Mouse (Mus musculus): ENCODE data around the gene Lamtor1.
"Not testable (repeated sequence)": the region's sequence is repeated elsewhere in the genome, so short reads cannot be mapped to it uniquely, and the experiment has no call there.

Lamtor1 gene

DNA sequence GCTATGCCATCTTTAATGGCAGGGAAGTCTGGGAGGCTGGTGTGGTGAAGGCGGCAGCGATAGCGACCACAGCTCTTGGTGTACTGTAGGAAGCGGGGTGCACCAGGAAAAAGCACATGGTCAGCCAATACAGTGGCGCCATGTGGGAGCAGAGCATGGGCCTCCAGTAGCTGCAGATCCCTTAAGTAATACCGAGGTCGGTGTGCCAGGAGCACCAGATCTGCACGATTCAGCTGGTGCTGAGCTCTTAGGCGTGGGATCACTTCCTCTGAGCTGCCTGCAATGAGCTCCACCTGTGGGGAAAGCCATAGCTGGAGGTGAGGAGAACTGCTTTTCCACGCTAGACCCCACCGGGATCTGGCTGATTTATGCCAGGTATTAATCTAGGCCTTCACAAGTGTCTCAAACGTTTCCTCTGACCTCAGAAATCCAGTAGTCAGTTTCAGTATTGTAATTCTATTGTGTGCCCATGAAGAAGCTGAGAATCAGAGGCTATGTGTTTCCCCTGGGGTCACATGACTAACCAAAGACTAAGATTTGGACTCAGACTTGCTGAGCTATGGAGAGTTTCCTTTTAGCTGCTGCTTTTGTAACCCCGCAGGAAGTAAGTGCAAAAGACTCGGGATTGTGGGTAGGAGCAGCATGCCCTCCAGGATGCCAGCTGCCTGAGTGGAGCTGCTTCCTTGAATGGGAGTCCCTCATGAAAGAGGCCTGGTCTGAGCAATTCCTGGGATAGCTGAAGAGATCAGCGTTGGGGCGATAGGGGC lies 5.2 kb upstream of the Lamtor1 start:
- no peak for DNase-seq (ENCODE audit: low read depth, low spot score)

DNA sequence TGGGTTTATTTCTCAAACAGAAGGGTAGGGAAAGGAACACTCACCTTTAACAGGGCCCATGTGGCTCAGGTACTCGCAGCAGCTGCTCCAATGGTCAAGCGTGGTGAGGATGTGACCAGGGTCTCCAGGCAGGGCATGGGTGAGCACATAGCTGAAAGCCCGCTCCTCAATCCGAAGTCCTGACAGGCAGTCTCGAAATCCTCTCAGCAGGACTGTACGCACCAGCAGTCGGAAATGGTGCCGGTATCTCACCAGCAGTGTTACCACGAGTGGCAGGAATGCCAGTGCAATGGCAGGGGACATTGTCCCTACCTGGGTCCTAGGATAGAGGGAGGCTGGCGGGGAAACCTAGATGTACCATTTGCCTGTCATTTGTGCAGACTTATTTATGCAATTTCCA lies 3.7 kb upstream of the Lamtor1 start:
- DNase-seq (ENCODE audit: low read depth, low spot score) = no peak

DNA sequence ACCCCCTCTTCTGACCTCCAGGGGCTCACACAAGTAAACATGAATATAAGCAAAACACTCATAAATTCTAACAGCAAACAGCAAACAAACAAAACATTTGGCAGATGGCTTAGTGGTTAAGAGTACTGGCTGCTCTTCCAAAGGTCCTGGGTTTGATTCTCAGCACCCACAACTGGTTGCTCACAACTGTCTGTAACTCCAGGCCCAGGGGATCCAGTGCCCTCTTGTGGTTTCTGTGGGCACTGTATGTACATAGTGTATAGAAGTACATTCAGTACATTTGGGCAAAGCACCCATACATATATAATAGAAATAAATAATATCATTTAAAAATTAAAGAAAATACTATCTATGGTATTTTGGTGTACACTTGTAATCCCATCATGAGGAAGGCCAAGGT lies 2.9 kb upstream of the Lamtor1 start:
- no peak for DNase-seq (ENCODE audit: low read depth, low spot score)

DNA sequence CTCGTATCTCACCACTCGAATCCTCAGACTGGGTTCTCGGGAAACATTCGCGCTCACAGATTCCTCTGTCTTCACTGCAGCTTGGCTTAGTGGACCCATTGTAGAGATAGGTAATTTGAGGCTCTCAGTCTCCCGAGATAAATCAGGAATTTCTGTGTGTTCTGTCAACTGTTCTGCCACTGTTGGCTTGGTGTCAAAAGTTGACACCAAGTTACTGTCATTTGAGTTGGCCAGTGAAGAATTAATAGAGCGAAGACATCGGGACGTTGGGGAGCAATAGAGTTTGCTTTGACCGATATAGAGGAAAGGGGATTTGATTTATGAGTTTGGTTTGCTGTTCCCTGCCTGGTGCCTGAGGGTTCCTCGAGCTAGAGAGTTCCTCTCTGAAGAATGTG lies 580 bp downstream of the Lamtor1 start, which contains the start of gene Tomt:
Tomt (minus strand) TSS at position 73 of the 395 bp plus-strand sequence.
- no peak for DNase-seq (ENCODE audit: low read depth, low spot score)

DNA sequence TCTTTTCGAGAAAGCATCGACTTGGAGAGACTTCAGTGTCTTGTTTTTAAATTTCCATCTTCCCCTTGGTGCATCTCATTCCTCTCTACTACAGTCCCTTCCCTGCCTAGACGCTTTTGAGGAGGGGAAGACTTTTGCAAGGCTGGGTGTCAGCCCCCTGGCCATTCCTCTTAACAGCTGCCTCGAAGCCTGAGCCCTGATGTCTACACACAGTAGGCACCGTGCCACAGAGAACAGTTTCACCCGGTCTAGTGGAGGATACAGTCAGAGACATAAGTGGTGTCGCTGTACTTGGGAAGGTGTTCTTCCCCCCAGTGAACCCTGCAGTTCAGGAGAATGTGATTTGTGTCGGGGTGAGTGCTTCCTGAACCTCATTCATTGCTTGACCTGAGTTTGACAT lies 992 bp downstream of the Lamtor1 start:
- DNase-seq (ENCODE audit: low read depth, low spot score) = no peak

DNA sequence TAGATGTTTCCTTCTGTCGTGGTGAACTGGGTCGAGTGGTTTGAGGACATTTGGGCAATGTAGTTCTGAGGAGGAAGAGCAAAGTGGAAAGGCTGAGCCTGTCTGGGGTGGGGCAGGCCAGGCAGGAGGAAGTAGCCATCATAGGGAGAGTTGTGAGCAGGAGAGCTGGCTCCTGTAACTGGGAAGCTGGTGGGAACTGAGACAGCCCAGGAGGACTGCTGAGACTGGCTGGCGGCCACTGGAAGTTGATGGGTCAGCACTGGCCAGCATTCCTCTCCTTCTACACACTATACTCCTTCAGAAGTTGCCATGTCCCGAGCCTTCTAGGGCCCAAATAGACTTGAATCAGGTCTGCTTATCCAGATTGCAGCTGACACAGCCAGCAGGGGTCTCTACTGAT lies 2.7 kb downstream of the Lamtor1 start:
- no peak for DNase-seq (ENCODE audit: low read depth, low spot score)

DNA sequence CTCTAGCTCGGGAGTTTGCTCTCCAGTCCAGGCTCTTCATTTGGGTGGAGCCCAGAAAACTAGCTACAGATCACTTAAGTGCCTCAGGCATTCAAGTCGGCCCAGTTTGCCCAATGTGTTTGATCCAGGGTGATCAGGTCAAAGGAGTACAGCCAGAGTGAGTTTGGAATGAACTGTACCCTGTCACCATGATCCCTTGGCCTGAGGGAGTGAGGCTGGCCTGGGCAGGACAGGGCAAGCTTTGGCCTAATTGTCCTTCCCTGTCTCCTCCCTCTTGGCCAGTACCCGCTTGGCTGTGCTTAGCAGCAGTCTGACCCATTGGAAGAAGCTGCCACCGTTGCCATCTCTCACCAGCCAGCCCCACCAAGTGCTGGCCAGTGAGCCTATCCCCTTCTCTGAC lies 4.4 kb downstream of the Lamtor1 start:
- DNase-seq (ENCODE audit: low read depth, low spot score) = no peak

DNA sequence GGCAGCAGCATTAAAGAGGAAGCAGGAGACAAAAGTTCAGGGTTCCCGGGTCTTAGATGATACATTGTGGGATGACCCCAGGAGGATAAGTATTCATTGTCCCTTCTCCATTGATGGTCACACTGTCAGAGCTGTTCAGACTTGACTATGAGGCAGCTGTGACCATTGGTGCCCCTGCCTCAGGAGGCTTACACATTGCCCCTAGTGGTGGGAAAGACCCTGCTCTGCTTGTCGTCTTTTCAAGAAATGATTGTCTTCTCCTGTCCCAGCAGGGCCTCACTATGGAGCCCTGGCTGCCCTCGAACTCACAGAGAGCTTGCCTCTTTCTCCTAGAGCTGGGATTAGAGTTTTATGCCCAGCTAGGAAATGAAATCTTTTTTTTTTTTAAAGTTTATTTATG lies 6.3 kb downstream of the Lamtor1 start:
- no peak for DNase-seq (ENCODE audit: low read depth, low spot score)

DNA sequence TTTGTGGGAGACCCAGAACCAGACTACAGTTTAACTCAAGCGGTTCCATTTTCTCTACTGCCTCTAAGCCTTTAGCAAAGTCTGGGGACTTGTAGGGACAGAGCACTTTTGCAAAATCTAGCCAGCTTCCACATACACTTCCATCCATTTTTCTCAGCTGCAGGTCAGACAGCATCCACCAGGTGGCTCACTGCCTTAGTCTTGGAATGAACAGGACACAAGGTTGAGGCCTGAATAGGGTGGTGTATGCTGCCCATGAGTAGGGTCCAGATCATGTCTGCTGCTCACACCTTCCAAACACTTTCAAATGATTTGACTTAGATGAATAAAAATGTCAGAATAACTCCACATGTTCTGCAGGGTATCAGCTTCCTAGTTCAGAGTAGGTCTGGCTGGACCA lies 12.4 kb downstream of the Lamtor1 start:
- peak; percentile 56 for DNase-seq (ENCODE audit: low read depth, low spot score)

DNA sequence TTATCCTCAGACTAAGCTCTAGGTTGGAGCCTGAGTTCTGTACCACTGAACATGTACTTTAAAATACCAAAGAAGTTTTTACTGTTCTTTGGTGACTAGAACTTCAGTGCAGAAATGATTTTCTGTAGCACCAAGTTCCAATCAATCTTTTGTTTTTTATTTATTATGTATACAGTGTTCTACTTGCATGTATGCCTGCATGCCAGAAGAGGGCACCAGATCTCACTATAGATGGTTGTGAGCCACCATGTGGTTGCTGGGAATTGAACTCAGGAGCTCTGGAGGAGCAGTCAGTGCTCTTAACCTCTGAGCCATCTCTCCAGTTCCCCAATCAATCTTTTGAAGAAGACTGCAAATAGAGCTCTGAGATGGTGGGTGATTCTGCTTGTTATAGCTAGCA lies 20.2 kb downstream of the Lamtor1 start:
- not testable (repeated sequence) for DNase-seq (ENCODE audit: low read depth, low spot score)

DNA sequence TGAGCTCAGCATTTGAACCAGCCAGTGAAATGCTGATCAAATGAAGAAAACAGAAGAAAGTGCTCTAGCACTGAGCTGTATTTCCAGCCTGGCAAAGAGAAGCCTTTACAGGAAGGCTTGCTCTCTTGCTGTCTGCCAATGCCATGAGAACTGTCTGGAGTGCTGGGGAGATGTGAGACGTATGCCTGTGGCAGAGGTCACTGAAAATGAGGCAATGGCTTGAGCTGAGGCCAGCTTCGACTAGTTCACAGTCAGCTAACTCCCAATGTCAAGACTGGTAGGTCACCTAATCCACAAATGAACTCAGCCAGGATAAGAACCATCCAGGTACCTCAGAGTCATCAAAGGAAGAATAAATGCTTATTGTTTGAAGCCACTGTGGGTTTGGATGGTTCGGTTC lies 22.4 kb downstream of the Lamtor1 start:
- DNase-seq (ENCODE audit: low read depth, low spot score) = no peak

DNA sequence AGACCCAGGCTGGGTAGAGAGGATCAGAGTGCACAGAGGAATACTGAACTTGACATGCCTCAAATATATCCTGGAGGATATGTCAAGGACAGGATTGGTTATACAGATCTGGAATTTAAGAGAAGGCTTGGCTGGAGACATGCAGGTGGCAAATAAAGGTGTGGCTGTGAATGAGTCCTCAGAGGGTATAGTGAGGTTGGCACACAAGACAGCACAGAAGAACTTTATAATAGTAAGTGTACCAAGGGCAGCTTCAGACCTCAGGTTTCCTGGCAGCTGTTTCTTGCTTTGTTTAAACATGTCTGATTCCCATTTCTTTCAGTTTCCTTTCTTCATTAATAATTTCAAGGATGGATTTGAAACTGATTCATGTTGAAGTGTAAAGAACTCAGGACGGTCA lies 26.8 kb downstream of the Lamtor1 start:
- no peak for DNase-seq (ENCODE audit: low read depth, low spot score)

DNA sequence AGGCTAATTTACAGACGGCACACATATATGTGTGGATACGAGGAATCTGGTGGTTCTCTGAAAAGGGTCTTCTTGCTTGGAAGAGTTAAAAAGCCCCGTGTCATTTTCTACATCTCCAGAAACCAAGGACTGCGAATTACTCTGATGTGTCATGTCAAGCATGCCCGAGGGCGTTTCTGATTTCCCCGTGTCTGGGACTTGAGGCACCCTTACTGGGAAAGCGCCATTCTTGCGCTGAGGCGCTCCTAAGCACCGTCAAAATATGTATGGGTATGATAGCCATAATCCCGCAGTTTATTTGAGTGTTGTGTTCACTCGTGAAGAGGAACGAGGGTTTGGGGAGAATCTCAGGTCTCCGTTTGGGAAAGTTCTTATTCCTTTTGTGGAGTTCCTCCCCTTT lies 27.6 kb downstream of the Lamtor1 start:
- no peak for DNase-seq (ENCODE audit: low read depth, low spot score)

DNA sequence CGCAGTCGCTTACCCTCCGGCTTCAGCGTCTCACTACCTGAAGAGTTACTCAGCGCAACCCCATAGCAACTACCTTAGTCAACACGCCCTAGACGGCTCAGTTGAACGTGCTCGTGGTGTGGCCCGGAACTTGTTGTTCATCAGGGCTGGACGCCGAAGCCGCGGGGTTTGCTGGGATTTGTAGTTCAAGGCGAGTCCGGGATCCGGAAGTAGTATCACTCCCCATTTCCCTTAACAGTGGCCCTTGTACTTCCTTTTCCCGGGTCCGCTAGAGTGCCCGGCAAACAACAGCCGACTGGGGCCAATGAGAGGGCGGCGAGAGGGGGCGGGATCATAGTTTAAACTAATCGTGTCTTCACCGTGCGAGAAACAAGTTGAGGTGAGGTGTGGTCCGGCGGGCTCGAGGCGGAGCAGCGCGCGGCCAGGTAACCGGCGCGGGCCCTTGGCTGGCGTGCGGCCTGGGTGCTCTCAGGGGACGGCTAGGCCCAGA lies 28.1 kb downstream of the Lamtor1 start, which contains the start of the genes Lrrc51 and Numa1:
Lrrc51 (minus strand) TSS at position 145 of the 490 bp plus-strand sequence.
Numa1 (plus strand) TSS at position 361 of the 490 bp plus-strand sequence.
- DNase-seq (ENCODE audit: low read depth, low spot score) = peak; percentile 97

DNA sequence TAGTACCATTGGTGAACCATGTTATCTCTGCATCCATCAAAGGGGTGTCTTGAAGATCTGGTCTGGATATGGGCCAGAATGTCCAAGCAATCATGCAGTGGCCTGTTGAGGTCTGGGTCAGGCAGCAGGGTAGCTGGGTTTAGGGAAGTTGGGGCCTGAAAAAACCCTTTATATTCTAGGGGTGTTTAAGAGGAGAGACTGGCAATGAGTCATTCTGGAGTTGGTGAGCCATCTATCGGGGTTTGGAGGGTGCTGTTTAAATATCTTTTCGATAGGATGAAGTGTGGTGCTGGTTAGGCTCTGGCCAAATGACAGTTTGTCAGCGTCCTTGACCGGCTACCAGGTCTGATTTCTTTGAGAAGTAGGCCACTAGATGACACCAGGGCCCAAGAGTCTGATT lies 30.3 kb downstream of the Lamtor1 start:
- DNase-seq (ENCODE audit: low read depth, low spot score) = no peak

DNA sequence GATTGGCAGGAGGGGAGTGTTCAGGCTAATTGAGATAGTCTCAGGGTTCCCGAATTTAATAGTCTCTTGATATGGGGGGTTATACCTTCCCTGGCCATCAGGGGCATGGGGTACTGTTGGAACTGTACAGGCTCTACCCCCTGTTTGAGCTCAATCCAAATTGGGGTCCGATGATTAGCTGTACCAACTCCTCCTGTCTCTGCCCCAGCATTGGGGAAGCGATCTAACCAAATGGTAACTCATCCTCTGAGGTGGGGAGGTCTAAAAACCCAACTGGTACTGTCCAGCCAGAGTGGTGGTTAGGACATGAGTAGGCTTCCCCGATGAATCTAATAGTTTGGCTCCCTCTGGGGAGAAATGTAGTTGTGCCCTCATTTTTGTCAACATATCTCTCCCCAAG lies 31.3 kb downstream of the Lamtor1 start:
- DNase-seq (ENCODE audit: low read depth, low spot score) = no peak

DNA sequence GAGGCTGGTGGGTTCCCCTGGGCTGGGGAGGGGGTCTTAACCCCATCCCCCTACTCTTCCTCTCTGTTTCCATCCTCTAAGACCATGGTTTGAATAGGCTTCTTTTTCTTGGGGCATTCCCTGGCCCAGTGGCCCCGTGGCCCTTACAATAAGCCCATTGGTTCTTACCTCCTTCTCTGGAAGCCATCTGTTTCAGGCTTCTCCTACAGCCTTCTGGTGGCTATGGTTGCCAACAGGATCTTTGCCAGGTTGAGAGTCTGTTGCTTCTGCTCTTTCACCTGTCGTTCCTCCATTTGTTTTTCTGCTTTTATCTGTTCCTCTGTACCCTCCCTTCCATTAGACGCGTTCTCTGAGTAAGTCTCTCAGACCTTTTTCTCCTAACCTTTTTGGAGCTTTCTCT lies 31.9 kb downstream of the Lamtor1 start:
- no peak for DNase-seq (ENCODE audit: low read depth, low spot score)

DNA sequence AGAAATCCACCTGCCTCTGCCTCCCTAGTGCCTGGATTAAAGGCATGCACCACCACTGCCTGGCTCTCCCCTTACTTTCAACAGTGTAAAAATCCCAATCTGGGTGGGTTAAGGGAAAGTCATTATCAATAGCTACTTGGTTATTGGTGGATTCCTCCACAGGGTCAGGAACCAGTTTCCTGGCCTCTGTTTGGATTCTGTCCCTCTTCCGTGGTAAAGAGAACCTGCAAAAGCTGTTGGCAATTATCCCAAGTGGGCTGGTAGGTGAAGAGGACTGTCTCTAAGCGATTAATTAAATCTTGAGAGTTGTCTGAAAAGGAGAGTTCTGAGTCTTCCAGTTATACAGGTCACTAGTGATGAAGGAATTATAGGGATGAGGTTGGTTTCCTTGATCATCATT lies 32.6 kb downstream of the Lamtor1 start:
- no peak for DNase-seq (ENCODE audit: low read depth, low spot score)

DNA sequence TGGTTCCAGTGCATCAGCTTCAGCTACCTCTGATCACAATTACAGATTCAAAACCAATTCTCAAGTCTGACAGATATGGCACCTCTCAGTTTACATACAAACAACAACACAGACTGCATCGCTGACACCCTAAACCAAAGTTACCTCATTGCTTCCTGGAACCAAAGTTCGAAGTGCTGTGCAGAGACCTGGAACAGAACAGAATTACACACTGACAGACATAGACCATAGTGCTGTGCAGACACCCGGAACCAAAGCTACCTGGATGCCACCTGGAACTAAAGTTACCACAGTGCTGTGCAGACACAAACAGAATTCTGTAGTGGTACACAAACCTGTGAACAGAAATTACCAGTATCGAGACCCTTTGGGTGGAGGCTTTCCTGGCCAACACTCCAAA lies 34.1 kb downstream of the Lamtor1 start:
- DNase-seq (ENCODE audit: low read depth, low spot score) = no peak

DNA sequence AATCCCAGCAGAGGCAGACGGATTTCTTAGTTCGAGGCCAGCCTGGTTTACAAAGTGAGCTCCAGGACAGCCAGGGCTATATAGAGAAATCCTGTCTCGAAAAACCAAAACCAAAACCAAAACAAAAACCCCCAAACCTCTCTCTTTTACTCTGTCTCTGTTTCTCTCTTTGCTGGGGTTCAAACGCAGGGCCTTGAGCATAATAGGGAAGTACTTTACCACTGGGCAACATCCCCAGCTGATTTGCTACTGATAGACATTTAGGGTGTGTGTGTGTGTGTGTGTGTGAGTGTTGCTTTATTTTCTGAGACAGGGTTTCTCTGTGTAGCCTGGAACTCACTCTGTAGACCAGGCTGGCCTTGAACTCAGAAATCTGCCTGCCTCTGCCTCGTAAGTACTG lies 43.3 kb downstream of the Lamtor1 start:
- peak; percentile 33 for DNase-seq (ENCODE audit: low read depth, low spot score)

DNA sequence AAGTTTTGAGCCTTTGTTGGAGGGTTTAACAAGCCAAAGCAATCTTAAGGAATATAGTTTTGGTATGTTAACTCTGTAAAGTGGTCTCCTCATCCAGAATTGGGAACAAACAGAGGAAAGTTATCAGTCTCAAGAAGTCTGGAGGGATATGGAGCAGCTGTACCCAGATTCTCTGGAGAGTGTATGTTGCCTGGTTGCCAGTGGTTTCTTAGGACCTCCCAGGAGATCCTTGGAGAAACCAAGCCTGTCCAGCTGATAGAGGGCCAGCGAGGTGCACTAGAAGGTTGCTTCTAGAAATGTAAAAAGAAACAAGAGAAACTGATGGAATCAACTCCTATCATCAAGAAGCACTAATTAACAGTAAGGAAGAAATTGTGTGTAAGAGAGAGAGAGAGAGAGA lies 45.9 kb downstream of the Lamtor1 start:
- no peak for DNase-seq (ENCODE audit: low read depth, low spot score)

DNA sequence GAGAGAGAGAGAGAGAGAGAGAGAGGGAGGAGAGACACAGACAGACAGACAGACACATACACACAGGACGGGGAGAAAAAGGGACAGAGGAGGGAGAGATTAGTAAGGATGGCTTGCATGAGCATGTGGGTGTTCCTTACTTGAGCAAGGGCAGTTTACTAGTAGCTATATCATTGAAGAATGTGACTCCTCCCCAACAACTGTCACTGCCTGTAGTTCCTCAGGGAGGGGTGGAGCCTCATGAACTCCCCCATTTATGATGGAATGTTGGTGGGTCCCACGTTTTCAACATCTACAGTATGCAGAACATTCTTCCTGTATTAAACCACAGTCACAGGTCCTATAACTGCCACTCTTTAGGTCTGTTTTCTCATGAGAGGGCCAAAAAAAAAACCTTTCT lies 46.4 kb downstream of the Lamtor1 start:
- no peak for DNase-seq (ENCODE audit: low read depth, low spot score)

DNA sequence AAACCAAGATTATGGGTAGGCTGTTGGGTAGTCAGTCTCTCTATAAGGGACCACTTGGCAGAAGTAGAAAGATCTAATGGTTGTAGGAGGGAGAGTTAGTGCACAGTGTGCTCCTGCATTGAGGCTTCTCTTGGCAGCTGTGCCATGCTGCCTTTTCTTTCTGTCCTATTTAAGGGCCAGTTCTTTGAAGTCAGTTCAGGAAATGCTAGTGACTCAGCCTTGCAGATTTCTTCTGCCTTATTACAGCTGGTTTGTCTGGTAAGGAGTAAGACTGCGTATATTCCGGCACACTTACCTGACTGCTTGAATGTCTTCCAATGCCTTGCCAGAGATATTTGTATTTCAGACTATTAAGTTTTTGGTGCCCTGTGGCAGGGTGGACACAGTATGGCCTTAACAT lies 48.5 kb downstream of the Lamtor1 start:
- no peak for DNase-seq (ENCODE audit: low read depth, low spot score)

DNA sequence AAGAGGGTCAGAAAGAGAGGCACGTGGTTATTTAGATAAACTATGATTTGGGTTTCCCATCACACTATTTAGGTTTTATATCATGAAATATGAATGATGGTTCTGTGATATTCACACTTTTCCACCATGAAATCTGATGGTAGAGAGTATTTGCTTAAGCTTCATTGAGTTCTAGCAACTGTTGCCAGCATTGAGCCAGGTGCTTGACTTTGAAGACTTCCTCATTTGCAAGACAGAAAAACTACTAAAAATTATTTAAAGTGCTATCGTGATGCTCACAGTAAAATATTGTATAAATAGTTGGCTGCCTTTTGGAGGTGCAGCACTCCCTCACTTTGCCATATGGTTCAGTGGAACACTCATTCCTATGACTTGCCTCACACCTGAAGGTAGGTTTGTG lies 49.6 kb downstream of the Lamtor1 start:
- DNase-seq (ENCODE audit: low read depth, low spot score) = no peak

Measured in CD4-positive helper T cell, adult 2 months (primary cell).